Comparison of ENCODE assay signal across 8 mouse cellular contexts in the genomic region with DNA sequence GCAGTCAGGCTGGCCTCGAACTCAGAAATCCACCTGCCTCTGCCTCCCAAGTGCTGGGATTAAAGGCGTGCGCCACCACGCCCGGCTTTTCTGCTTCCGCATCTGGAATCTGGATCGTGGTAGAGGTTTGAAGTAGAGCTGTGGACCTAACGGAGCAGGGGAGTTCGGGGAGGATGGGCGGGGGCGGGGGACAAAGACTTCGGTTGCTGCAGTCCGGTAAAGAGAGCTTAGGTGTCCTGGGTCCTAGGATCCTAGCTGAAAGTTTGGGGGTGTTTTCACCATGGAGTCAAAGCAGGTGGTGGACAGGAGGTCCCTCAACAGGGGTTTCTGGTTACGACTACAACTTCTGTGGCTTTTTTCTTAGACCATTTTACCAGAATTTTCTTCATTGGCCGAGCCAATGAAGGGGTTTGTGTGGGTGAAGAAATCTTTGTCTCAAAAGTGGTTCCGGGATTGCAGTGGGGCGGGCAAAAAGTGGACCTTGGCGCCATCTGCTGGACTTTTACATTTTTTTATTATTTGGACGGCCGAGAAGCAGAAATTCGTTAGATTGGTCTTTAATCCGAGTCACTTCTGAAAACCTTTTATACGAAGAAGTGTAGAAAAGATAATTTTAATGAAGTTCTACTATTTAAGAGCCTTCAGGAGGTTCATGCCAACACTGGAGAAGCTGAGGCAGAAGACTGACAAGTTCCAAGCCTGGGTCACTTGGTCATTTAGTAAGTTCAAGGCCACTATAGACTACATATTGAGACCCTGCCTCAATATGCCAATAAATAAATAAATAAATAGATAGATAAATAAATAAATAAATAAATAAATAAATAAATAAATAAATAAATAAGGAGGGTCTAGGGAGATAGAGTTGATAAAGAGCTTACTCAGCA. TPM values are rescaled to one million over a fixed set of nuclear protein-coding genes. Genes with fewer than 3 reads are reported as not detected.
A peak's percentile ranks its signal among the peaks of the same experiment; 100 is the strongest.
DNase-seq lines count a peak whose midpoint lies in the region; ATAC-seq and TF ChIP-seq lines count a peak whose summit lies in the region.
"Not testable (repeated sequence)": the region's sequence is repeated elsewhere in the genome, so short reads cannot be mapped to it uniquely, and the experiment has no call there.

No protein-coding gene starts in this region.

- H3K9ac ChIP-seq in ES-Bruce4 (ENCODE audit: low read depth, poor library complexity, severe bottlenecking); forebrain, embryonic 12.5 days; limb, embryonic 15.5 days; midbrain, embryonic 13.5 days (replicated peaks): not testable (repeated sequence)

- H3K9me3 ChIP-seq in ES-Bruce4 (replicated peaks; ENCODE audit: control insufficient read depth, insufficient read depth, low read length, poor library complexity, severe bottlenecking); forebrain, embryonic 12.5 days; limb, embryonic 15.5 days; midbrain, embryonic 13.5 days: not testable (repeated sequence)

- H3K27ac ChIP-seq in ES-Bruce4 (ENCODE audit: insufficient read depth, low read length); forebrain, embryonic 12.5 days; limb, embryonic 15.5 days; midbrain, embryonic 13.5 days: not testable (repeated sequence)

- WGBS in forebrain, embryonic 12.5 days, result 40% methylated on average over 23 of the region's 23 CpGs
- 39% methylated on average over 23 of the region's 23 CpGs for WGBS in limb, embryonic 15.5 days
- 42% methylated on average over 23 of the region's 23 CpGs for WGBS in midbrain, embryonic 13.5 days

- H3K27me3 ChIP-seq in ES-Bruce4 (ENCODE audit: control insufficient read depth, insufficient read depth, low read length, poor library complexity, severe bottlenecking); forebrain, embryonic 12.5 days; limb, embryonic 15.5 days; midbrain, embryonic 13.5 days: not testable (repeated sequence)

- TF ChIP-seq EP300 in ES-Bruce4 (IDR thresholded peaks at IDR 0.05; ENCODE audit: insufficient read depth, low read depth, low read length), result not testable (repeated sequence)

- not testable (repeated sequence) for H3K4me1 ChIP-seq in ES-Bruce4 (ENCODE audit: control insufficient read depth, insufficient read depth, low read length); forebrain, embryonic 12.5 days; limb, embryonic 15.5 days; midbrain, embryonic 13.5 days (replicated peaks)

- peak; percentile 31 for TF ChIP-seq CTCF in ES-Bruce4 (IDR thresholded peaks at IDR 0.05; ENCODE audit: low read depth, low read length)

- intact Hi-C loops in heart, postnatal 36 days (cut with DNase I), result loop anchor here (2.0 kb wide), 3 partner anchors 67 to 943 kb away; no protein-coding TSS in a partner anchor

- not testable (repeated sequence) for H3K4me3 ChIP-seq in ES-Bruce4 (ENCODE audit: low read depth, low read length); forebrain, embryonic 12.5 days (replicated peaks); limb, embryonic 15.5 days; midbrain, embryonic 13.5 days (replicated peaks)

- peak; percentile 82 for ATAC-seq in forebrain, embryonic 12.5 days (ENCODE audit: low FRiP score)
- not testable (repeated sequence) for ATAC-seq in limb, embryonic 15.5 days (ENCODE audit: insufficient number of reproducible peaks, low FRiP score, low TSS enrichment, low read depth)
- ATAC-seq in midbrain, embryonic 13.5 days, result peak; percentile 76

- not testable (repeated sequence) for H3K36me3 ChIP-seq in ES-Bruce4 (ENCODE audit: control insufficient read depth, insufficient read depth, low read length, poor library complexity, severe bottlenecking); forebrain, embryonic 12.5 days (replicated peaks); limb, embryonic 15.5 days; midbrain, embryonic 13.5 days

- TF ChIP-seq POLR2A in ES-Bruce4 (IDR thresholded peaks at IDR 0.05; ENCODE audit: insufficient read depth, low read length), result not testable (repeated sequence)

- H3K4me2 ChIP-seq in forebrain, embryonic 12.5 days, result not testable (repeated sequence)
- H3K4me2 ChIP-seq in limb, embryonic 15.5 days, result 0 out of 2 replicates have a peak overlapping the region, but pooled peaks have one; percentile 10
- 0 out of 2 replicates have a peak overlapping the region, but pooled peaks have one; percentile 17 for H3K4me2 ChIP-seq in midbrain, embryonic 13.5 days (replicated peaks)

- peak; percentile 11 for DNase-seq in cerebellum, adult 11 months
- peak; percentile 61 to 62 for DNase-seq in heart, postnatal 36 days
- DNase-seq in kidney, postnatal 14 days, result peak; percentile 77
- DNase-seq in spleen, postnatal 36 days (ENCODE audit: low spot score in 2 of 2), result peak; percentile 33 to 49

RNA-seq across cellular contexts. Expression of gene Gpr137b, which starts 21.5 kb away (rescaled TPM):
- polyA plus RNA-seq in ES-Bruce4 (2011; ENCODE audit: insufficient read depth, insufficient read length, low read depth, missing spikeins), result 16.8 and 22.9 TPM in 2 replicates
- 27.2 and 28.3 TPM in 2 replicates for polyA plus RNA-seq in forebrain, embryonic 12.5 days (2016; fragmentation: Nextera tagmentation; extraction: Ambion mirVana)
- total RNA-seq in heart, postnatal 36 days (2021), result 1 to 10 TPM; 6.1 TPM
- polyA plus RNA-seq in limb, embryonic 15.5 days (2015; fragmentation: Nextera tagmentation; extraction: Ambion mirVana), result 13.4 and 14.9 TPM in 2 replicates
- 28.1 and 31.7 TPM in 2 replicates for polyA plus RNA-seq in midbrain, embryonic 13.5 days (2015; fragmentation: Nextera tagmentation; extraction: Ambion mirVana)

RNA-seq across cellular contexts. Expression of gene Nid1, which starts 22.0 kb away (rescaled TPM):
- 41.2 and 41.9 TPM in 2 replicates for polyA plus RNA-seq in ES-Bruce4 (2011; ENCODE audit: insufficient read depth, insufficient read length, low read depth, missing spikeins)
- polyA plus RNA-seq in forebrain, embryonic 12.5 days (2016; fragmentation: Nextera tagmentation; extraction: Ambion mirVana), result 32.0 and 32.4 TPM in 2 replicates
- 100 to 1,000 TPM in 1 of 2 experiments, 10 to 100 TPM in 1; 81.2 to 107 TPM for total RNA-seq in heart, postnatal 36 days (2021)
- polyA plus RNA-seq in limb, embryonic 15.5 days (2015; fragmentation: Nextera tagmentation; extraction: Ambion mirVana), result 116 and 134 TPM in 2 replicates
- polyA plus RNA-seq in midbrain, embryonic 13.5 days (2015; fragmentation: Nextera tagmentation; extraction: Ambion mirVana), result 27.9 and 29.9 TPM in 2 replicates

Comparison
In these comparisons a context has a peak if more than half of its experiments do, and no peak if none do; other contexts are left out.
1. DNase-seq: peak in every context shown above with its lines; median percentile 77 in kidney, postnatal 14 days; 62 in heart, postnatal 36 days; 41 in spleen, postnatal 36 days; 11 in cerebellum, adult 11 months.